Mouse (Mus musculus) kidney, adult 2 months (tissue): Measurements from ENCODE around the gene Acsl1.

Experiments used
- CTCF ChIP-seq: fragments of 200-500 bp; conservative IDR thresholded peaks from 2 replicates; pipeline ENCODE4 v1.5.1; 2011; ENCODE audit warnings: low read depth, mild to moderate bottlenecking, control low read depth, low read length, moderate library complexity, mixed read lengths; ENCODE audit not compliant: insufficient read depth, insufficient read length
- POLR2A ChIP-seq: fragments of 200-500 bp; IDR thresholded peaks from one replicate; pipeline ENCODE4 v1.6.1; 2011; ENCODE audit warnings: low read depth, low read length, control low read depth

DNA sequence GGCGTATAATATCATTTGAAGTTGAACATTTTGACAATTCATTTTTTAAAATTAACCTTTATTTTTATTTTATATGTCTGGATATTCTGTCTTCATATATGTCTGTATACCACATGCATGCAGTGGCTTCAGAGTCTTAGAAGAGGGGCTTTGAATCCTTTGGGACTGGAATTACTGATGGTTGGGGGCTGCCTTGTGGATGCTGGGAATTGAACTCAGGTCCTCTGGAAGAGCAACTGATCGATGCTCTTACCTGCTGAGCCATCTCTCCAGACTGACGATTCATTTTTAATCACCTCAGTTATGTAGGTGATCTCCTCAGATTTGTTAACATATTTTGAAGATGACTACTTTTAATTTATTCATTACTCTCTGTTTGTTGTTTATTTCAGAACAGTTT is 3.3 kb downstream of the Acsl1 start:
- TF ChIP-seq CTCF, result no peak
- no peak for TF ChIP-seq POLR2A
